Mouse (Mus musculus): ENCODE data around the gene Ybx2. TPM values are rescaled to one million over a fixed set of nuclear protein-coding genes. Genes with fewer than 3 reads are reported as not detected.
"Not testable (repeated sequence)": the region's sequence is repeated elsewhere in the genome, so short reads cannot be mapped to it uniquely, and the experiment has no call there.

The Ybx2 gene
- polyA plus RNA-seq, 1 experiment from 2014 or later, result 0.20 TPM

DNA sequence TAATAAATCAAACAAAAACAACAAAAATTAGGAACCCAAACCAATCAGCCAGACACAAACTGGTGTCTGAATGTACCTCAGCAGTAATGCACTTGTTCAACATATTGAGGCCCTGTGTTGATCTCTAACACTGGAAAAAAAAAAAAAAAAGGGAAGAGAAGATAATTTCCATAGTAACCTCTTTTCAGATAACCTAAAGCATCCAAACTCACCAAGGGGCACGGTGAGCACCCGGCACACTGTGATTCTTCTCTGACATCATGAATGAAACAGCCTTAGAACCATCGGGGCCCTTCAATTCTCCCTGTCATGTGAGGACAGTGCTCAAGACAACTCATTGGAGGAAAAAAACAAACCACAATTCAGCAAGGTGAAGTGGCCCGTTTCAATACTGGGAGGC is 5.9 kb upstream of the Ybx2 start:
- Histone ChIP-seq H3K4me2 (no peak overlapping the region), H3K9ac (no peak overlapping the region), H3K4me1 (peaks cover 16% of the 10 kb centered on the region), H3K27ac (no peak overlapping the region), H3K36me3 (no peaks in the 10 kb centered on the region), H3K27me3 (replicated peaks) (peaks cover 5% of the 10 kb centered on the region), H3K4me3 (no peak overlapping the region), H3K9me3 (replicated peaks) (no peaks in the 10 kb centered on the region)
- no peak for ATAC-seq
- 32% methylated on average over 4 of the region's 4 CpGs for WGBS (ENCODE audit: insufficient replicate concordance)

DNA sequence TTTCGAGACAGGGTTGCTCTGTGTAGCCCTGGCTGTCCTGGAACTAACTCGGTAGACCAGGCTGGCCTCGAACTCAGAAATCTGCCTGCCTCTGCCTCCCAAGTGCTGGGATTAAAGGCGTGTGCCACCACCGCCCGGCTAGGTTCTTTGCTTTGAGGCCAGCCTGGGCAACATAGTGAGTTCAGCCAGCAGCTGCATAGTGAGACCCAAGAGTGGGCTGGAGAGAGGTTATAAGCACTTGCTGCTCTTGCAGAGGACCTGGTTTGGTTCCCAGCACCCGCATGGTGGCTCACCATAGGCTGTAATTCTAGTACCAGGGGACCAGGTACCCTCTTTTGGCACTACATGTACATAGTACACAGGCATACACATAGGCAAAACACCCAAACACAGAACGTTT is 5.4 kb upstream of the Ybx2 start:
- not testable (repeated sequence) for H3K9ac ChIP-seq; ATAC-seq; H3K36me3 ChIP-seq; H3K27ac ChIP-seq; H3K4me3 ChIP-seq; H3K27me3 ChIP-seq (replicated peaks); H3K4me2 ChIP-seq; H3K9me3 ChIP-seq (replicated peaks)
- 76% methylated on average over 8 of the region's 8 CpGs for WGBS (ENCODE audit: insufficient replicate concordance)
- peaks cover 21% of the 10 kb centered on the region for H3K4me1 ChIP-seq

DNA sequence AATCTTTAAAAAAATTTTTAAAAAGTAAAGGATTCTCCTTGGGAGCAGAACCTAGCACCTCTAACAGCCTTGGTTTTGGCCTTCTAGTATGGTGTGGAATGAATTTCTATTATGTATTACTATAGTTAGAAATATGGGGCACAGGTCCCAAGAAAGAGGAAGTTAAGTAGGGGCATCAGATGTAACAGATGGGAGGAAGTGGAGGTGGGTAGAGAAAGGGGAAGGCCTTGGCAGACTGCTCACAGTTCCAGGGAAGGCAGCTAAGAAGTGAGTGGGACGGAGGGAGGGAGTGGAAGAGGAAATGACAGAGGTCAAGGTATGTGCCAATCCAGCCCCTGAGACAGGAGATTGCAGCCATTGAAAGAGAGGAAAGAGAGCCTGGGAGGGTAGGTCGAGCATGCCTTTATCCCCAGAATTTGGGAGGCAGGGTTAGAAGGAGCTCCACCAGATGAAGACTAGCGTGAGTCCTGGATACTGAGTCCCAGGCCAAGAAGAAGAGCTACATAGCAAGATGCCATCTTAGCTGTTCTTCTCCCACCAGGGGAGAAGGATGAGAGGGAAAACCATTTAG is 4.5 kb upstream of the Ybx2 start:
- Histone ChIP-seq H3K9me3 (replicated peaks) (no peaks in the 10 kb centered on the region), H3K4me3 (no peak overlapping the region), H3K27ac (0 out of 2 replicates have a peak overlapping the region, but pooled peaks have one; percentile 47), H3K36me3 (no peaks in the 10 kb centered on the region), H3K4me1 (peaks cover 30% of the 10 kb centered on the region), H3K27me3 (replicated peaks) (peaks cover 19% of the 10 kb centered on the region), H3K9ac (no peak overlapping the region), H3K4me2 (no peak overlapping the region)
- 41% methylated on average over 3 of the region's 3 CpGs for WGBS (ENCODE audit: insufficient replicate concordance)
- no peak for ATAC-seq

DNA sequence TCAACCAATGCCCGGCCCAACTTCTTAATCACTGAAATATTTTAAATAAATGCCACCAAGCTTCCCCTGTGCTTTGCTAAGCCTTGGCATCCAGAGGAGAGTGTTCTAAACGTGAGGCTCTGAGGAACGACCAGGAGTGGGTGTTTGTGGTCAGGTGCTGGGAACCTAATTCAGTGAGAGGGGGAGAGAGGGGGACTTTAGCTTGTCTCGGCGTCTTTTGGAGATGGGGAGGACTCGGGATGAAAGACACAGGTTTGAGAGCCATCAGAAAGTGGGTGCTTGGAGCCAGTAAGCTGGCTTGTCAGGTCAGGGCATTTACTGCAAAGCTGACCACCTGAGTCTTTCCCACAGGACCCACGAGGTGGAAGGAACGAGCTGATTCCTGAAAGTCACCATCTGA is 3.8 kb upstream of the Ybx2 start:
- Histone ChIP-seq H3K27ac (no peak overlapping the region), H3K4me2 (no peak overlapping the region), H3K4me1 (peaks cover 36% of the 10 kb centered on the region), H3K36me3 (no peaks in the 10 kb centered on the region), H3K9me3 (replicated peaks) (no peaks in the 10 kb centered on the region), H3K27me3 (replicated peaks) (peaks cover 26% of the 10 kb centered on the region), H3K9ac (no peak overlapping the region), H3K4me3 (no peak overlapping the region)
- WGBS (ENCODE audit: insufficient replicate concordance), result 54% methylated on average over 8 of the region's 8 CpGs
- no peak for ATAC-seq

DNA sequence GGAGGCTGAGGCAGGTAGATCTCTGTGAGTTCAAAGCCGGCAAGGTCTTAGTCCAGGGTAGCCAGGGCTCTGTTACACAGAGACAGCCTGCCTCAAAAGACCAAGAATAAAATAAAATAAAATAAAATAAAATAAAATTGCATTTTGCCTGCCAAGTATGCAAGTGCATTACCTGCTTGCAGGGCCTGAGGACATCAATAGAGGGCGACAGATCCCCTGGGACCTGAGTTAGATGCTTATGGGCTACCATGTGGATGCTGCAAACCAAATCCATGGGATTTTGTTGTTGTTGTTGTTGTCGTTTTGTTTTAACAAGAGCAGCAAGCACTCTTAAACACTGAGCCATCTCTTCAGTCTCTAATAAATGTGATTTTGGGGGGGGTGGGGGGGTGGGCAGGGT is 3.3 kb upstream of the Ybx2 start:
- Histone ChIP-seq H3K4me2 (no peak overlapping the region), H3K9ac (no peak overlapping the region), H3K36me3 (no peaks in the 10 kb centered on the region), H3K4me1 (peaks cover 41% of the 10 kb centered on the region), H3K27me3 (replicated peaks) (peaks cover 31% of the 10 kb centered on the region), H3K9me3 (replicated peaks) (no peaks in the 10 kb centered on the region), H3K4me3 (no peak overlapping the region), H3K27ac (no peak overlapping the region)
- ATAC-seq, result no peak
- WGBS (ENCODE audit: insufficient replicate concordance), result 29% methylated on average over 3 of the region's 3 CpGs

DNA sequence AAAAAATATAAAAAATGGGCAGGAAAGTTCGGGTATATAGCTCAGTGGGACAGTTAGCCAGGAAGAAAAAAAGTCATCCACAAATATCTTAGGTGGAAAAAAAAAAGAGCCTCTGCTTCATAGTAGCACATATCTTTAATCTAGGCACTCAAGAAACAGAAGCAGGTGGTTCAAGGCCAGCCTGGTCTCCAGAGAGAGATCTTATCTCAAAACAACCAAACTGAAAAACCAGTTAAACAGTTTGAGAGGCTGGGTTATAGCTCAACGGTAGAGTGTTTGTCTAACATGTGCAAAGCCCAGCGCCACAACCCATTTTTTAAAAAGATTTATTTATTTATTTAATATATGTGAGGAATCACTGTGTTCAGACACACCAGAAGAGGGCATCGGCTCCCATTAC is 2.5 kb upstream of the Ybx2 start:
- H3K9me3 ChIP-seq (replicated peaks), result no peaks in the 10 kb centered on the region
- no peak overlapping the region for H3K27ac ChIP-seq
- WGBS (ENCODE audit: insufficient replicate concordance), result 51% methylated on average over 4 of the region's 4 CpGs
- ATAC-seq, result no peak
- no peak overlapping the region for H3K4me3 ChIP-seq
- no peaks in the 10 kb centered on the region for H3K36me3 ChIP-seq
- H3K4me1 ChIP-seq, result peaks cover 44% of the 10 kb centered on the region
- no peak overlapping the region for H3K4me2 ChIP-seq
- no peak overlapping the region for H3K9ac ChIP-seq
- H3K27me3 ChIP-seq (replicated peaks), result peaks cover 39% of the 10 kb centered on the region

DNA sequence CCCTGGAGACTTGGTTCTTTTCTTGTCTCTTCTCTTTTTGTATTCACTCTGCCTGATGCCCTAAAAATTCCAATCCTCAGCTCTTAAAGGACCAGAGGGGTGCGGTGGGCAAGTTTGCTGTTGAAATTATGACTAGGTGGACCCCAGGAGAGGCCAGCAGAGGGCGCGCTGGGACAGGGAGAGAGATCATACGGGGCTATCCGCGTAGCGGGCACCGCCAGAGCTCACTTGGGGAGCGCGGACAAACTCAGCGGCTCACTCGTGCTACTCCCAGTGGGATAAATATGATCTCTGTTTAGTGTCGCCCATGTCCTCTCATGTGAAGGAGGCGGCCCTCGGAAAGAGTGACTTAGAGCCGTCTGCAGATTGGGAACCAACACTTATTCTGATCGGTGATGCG is 1.4 kb upstream of the Ybx2 start:
- Histone ChIP-seq H3K9ac (no peak overlapping the region), H3K27me3 (replicated peaks) (peaks cover 50% of the 10 kb centered on the region), H3K4me3 (peak overlapping the region; percentile 56), H3K27ac (no peak overlapping the region; the same call in 1 of the 2 replicates), H3K9me3 (replicated peaks) (no peaks in the 10 kb centered on the region), H3K4me1 (peaks cover 44% of the 10 kb centered on the region), H3K36me3 (no peaks in the 10 kb centered on the region), H3K4me2 (peak overlapping the region; percentile 91)
- peak; percentile 59 for ATAC-seq
- WGBS (ENCODE audit: insufficient replicate concordance), result 2% methylated on average over 18 of the region's 18 CpGs

DNA sequence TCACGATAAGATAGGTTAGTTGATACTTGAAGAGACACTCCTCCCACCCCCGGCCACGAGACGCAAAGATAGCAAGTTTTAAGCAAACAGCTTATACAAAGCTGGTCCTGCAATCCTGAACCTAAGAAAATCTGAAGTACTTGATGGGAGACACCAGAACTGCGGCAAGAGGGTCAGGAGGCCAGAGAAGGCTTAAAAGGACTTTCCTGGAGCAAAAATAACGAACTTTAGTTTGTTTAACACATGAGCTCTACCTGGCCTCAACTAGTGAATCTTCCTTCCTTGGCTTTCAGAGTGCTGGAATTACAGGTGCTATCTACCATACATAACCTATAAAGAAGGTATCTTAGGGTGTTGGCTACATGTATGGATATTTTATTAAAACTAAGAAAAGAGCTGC is 915 bp upstream of the Ybx2 start:
- H3K4me3 ChIP-seq, result peak overlapping the region; percentile 56
- H3K4me1 ChIP-seq, result peaks cover 43% of the 10 kb centered on the region
- H3K4me2 ChIP-seq, result peak overlapping the region; percentile 91
- 19% methylated on average over 6 of the region's 6 CpGs for WGBS (ENCODE audit: insufficient replicate concordance)
- H3K36me3 ChIP-seq, result no peaks in the 10 kb centered on the region
- H3K27me3 ChIP-seq (replicated peaks), result peaks cover 55% of the 10 kb centered on the region
- no peak overlapping the region; the same call in 1 of the 2 replicates for H3K9ac ChIP-seq
- H3K27ac ChIP-seq, result no peak overlapping the region
- no peaks in the 10 kb centered on the region for H3K9me3 ChIP-seq (replicated peaks)
- no peak for ATAC-seq

DNA sequence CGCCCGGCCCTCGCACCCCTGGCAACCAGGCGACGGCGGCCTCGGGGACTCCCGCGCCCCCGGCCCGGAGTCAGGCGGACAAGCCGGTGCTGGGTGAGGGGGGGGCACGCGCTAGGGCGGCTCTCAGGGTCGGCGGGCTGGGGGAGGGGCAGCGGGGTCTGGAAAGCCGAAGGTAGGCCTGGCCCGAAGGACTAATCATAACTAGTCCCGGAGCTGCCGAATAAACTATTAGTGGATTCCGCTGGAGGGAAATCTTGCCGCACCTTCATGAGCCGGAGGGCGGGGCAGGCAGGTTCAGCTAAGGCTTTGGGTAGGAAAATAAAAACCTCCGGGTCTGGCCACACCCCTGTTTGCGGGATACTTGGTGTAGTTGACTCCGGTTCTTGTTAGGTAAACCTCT is 560 bp downstream of the Ybx2 start:
- no peaks in the 10 kb centered on the region for H3K9me3 ChIP-seq (replicated peaks)
- H3K36me3 ChIP-seq, result no peaks in the 10 kb centered on the region
- peak overlapping the region; percentile 56 for H3K4me3 ChIP-seq
- no peak overlapping the region for H3K27ac ChIP-seq
- peaks cover 38% of the 10 kb centered on the region for H3K4me1 ChIP-seq
- peak overlapping the region; percentile 61 for H3K9ac ChIP-seq
- no peak for ATAC-seq
- H3K27me3 ChIP-seq (replicated peaks), result peaks cover 68% of the 10 kb centered on the region
- WGBS (ENCODE audit: insufficient replicate concordance), result 6% methylated on average over 30 of the region's 30 CpGs
- H3K4me2 ChIP-seq, result peak overlapping the region; percentile 91

DNA sequence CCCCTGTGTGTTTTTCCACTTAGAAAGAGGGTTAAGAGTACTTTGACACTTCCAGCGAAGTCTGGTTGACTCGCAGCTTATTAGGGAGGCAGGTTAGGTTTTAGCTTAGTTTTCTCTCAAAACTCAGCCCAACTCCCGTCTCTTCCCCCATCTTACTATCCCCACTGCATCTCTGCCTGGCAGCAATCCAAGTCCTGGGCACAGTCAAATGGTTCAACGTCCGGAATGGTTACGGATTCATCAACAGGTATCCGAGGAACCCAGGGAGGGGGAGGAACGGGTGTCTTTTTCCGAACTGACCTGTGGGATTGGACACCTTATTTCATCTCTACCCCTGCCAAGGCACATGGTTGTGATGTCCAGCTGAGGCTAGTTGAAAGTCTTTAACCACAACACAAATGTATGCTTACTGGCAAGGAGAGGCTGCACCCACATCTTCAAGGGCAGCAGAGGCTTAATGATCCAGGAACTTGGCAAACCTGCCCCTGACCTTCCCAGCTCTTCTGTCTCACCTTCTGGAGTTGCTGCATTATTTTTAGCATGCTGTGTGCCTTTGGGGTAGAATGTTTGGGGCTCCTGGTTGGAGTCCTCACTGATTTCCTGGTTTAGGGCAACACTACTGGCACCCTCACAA is 1.2 kb downstream of the Ybx2 start:
- Histone ChIP-seq H3K27me3 (replicated peaks) (peaks cover 73% of the 10 kb centered on the region), H3K9me3 (replicated peaks) (no peaks in the 10 kb centered on the region), H3K4me1 (peaks cover 38% of the 10 kb centered on the region), H3K27ac (no peak overlapping the region), H3K4me2 (peak overlapping the region; percentile 91; the same call in 1 of the 2 replicates), H3K36me3 (peaks cover 3% of the 10 kb centered on the region), H3K9ac (no peak overlapping the region), H3K4me3 (no peak overlapping the region; the same call in 1 of the 2 replicates)
- WGBS (ENCODE audit: insufficient replicate concordance), result 43% methylated on average over 9 of the region's 9 CpGs
- no peak for ATAC-seq

DNA sequence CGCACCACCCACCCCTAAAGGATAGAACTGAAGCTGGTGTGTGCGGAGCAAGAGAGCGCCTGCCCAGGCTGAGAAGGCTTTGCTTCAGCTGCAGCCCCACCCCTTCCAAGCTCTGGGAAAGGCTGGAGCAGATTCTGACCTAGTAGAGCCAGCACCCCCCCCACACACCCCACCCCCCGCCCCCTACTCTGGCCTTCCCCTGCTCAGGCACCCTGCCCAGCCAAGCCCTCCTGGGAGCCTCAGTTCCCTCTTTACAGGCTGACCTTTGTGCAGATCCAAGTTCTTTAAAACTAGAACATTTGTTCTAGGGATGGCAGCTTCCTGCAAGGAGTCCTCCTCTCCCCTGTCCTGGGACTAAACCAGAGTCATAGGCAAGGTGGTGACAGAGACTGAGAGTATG is 1.8 kb downstream of the Ybx2 start:
- H3K9me3 ChIP-seq (replicated peaks), result no peaks in the 10 kb centered on the region
- H3K9ac ChIP-seq, result no peak overlapping the region
- 45% methylated on average over 4 of the region's 4 CpGs for WGBS (ENCODE audit: insufficient replicate concordance)
- ATAC-seq, result no peak
- H3K4me2 ChIP-seq, result no peak overlapping the region
- peaks cover 78% of the 10 kb centered on the region for H3K27me3 ChIP-seq (replicated peaks)
- H3K27ac ChIP-seq, result no peak overlapping the region
- no peak overlapping the region for H3K4me3 ChIP-seq
- H3K36me3 ChIP-seq, result peaks cover 8% of the 10 kb centered on the region
- H3K4me1 ChIP-seq, result peaks cover 38% of the 10 kb centered on the region

DNA sequence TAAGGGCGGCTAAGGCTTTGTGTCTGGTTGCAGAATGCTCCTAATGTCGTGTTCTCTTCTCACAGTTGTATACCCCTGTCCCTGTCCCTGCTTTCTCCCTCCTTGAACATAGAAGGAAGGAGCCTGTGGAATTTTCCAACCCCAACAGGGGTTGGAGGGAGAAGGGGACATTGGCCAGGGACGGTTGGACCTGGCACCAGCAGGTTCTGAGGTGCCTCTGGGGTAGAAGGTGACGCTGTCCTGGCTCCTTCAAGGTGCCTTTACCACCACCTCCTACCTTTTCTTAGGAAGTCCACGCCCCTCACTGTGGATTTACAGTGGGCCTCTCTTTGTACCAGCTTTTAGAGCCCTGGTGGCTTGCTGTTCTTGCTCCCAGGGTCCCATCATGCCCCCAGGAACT is 2.2 kb downstream of the Ybx2 start:
- Histone ChIP-seq H3K27me3 (replicated peaks) (peaks cover 83% of the 10 kb centered on the region), H3K4me1 (peaks cover 38% of the 10 kb centered on the region), H3K36me3 (peaks cover 13% of the 10 kb centered on the region), H3K9ac (no peak overlapping the region), H3K9me3 (replicated peaks) (no peaks in the 10 kb centered on the region), H3K4me3 (no peak overlapping the region), H3K27ac (no peak overlapping the region), H3K4me2 (no peak overlapping the region)
- WGBS (ENCODE audit: insufficient replicate concordance), result 50% methylated on average over 5 of the region's 5 CpGs
- no peak for ATAC-seq

Measured in liver, embryonic 12.5 days (tissue).